Mouse (Mus musculus) heart, postnatal 14 days (tissue): Measurements from ENCODE around the gene Ppm1e. TPM values are rescaled to one million over a fixed set of nuclear protein-coding genes. Genes with fewer than 3 reads are reported as not detected.

ENCODE experiments used
- total RNA-seq, 2 experiments: library from RNA; stranded (reverse); gene quantifications; 2 replicates each; pipeline ENCODE4 v1.2.3; 2021

Gene Ppm1e
- total RNA-seq, 2 experiments from 2014 or later: 12.0 to 14.7 TPM

Other genes with a start within 250 kb of the Ppm1e start
- gene Ska2, start 249.8 kb downstream of the Ppm1e start, total RNA-seq: 10 to 100 TPM; 13.9 to 16.6 TPM
- gene Trim37, start 231.9 kb downstream of the Ppm1e start, total RNA-seq: 1 to 10 TPM; 6.1 to 9.2 TPM
- gene Rad51c, start 45.9 kb upstream of the Ppm1e start, total RNA-seq: 1 to 10 TPM; 2.5 to 2.7 TPM
- gene Tex14, start 46.0 kb upstream of the Ppm1e start, total RNA-seq: under 1 TPM; 0.27 to 0.41 TPM
- not detected for gene Gm11492, start 207.6 kb upstream of the Ppm1e start, total RNA-seq
- 10 to 100 TPM; 70.3 to 70.8 TPM for gene Sept4, start 209.9 kb upstream of the Ppm1e start, total RNA-seq
- 10 to 100 TPM; 16.0 to 22.9 TPM for gene Mtmr4, start 233.1 kb upstream of the Ppm1e start, total RNA-seq